Mouse (Mus musculus) megakaryocyte, embryonic 14.5 days (primary cell): ENCODE measurements around the gene Fbxw7.

Source experiments
- FLI1 ChIP-seq: IDR thresholded peaks from 2 replicates; pipeline ENCODE4 v1.6.1; 2012; ENCODE audit warnings: low read length, inconsistent platforms, mixed read lengths
- GATA1 ChIP-seq: IDR thresholded peaks from 3 replicates; pipeline ENCODE4 v1.6.1; 2012; ENCODE audit warnings: mixed read lengths, low read length, inconsistent platforms, borderline replicate concordance

GRCm38 (mm10) chr3:84935729-84936128 is 120.7 kb downstream of the Fbxw7 start:
- TF ChIP-seq GATA1 (no peak), FLI1 (no peak)
